In genomic region chr3:17772886-17773285, GRCm38 (mm10) we compare ENCODE assay signal across 18 mouse cellular contexts.
"Had no signal": no experiment of that assay in that cellular context is flagged by ENCODE, and none has a peak within 500 bp of the region (broad histone marks: within the 10 kb centered on the region; RNA-seq: fewer than 3 reads in every experiment).

No protein-coding gene starts in this region.

- H3K27ac ChIP-seq: liver, embryonic 13.5 days; liver, embryonic 15.5 days; lung, embryonic 15.5 days; macrophage; neural tube, embryonic 12.5 days; stomach, embryonic 15.5 days; stomach, postnatal 0 days had no signal

- H3K4me3 ChIP-seq: liver, embryonic 13.5 days; liver, embryonic 15.5 days; lung, embryonic 15.5 days; megakaryocyte, embryonic 14.5 days; neural tube, embryonic 12.5 days; stomach, embryonic 15.5 days had no signal

- H3K9ac ChIP-seq: liver, embryonic 13.5 days; liver, embryonic 15.5 days; liver, postnatal 0 days; lung, embryonic 15.5 days; neural tube, embryonic 12.5 days; stomach, embryonic 15.5 days had no signal

- DNase-seq: liver, embryonic 13.5 days; liver, postnatal 0 days; lung, adult 2 months; lung, postnatal 14 days; lung, postnatal 36 days; midbrain, embryonic 14.5 days; right cerebral cortex, postnatal 14 days; thymus, adult 2 months; thymus, postnatal 25 days; thymus, postnatal 4 days had no signal

- H3K27me3 ChIP-seq: liver, embryonic 13.5 days; liver, embryonic 15.5 days; lung, embryonic 15.5 days; megakaryocyte, embryonic 14.5 days; neural tube, embryonic 12.5 days; stomach, embryonic 15.5 days had no signal

- H3K4me2 ChIP-seq: liver, embryonic 13.5 days; liver, embryonic 15.5 days; lung, embryonic 15.5 days; neural tube, embryonic 12.5 days; stomach, embryonic 15.5 days had no signal

- ATAC-seq: liver, postnatal 0 days; lung, postnatal 0 days had no signal

- H3K36me3 ChIP-seq: liver, embryonic 13.5 days; liver, embryonic 15.5 days; lung, embryonic 15.5 days; neural tube, embryonic 12.5 days; stomach, embryonic 15.5 days had no signal

- H3K9me3 ChIP-seq: liver, embryonic 13.5 days; liver, embryonic 15.5 days; lung, embryonic 15.5 days; megakaryocyte, embryonic 14.5 days; neural tube, embryonic 12.5 days; stomach, embryonic 15.5 days had no signal

- H3K4me1 ChIP-seq: liver, embryonic 13.5 days; liver, embryonic 15.5 days; lung, embryonic 15.5 days; megakaryocyte, embryonic 14.5 days; neural tube, embryonic 12.5 days; stomach, embryonic 15.5 days had no signal
